Mouse (Mus musculus): ENCODE data around the gene Crim1. TPM values are rescaled to one million over a fixed set of nuclear protein-coding genes. Genes with fewer than 3 reads are reported as not detected.
"Not testable (repeated sequence)": the region's sequence is repeated elsewhere in the genome, so short reads cannot be mapped to it uniquely, and the experiment has no call there.

Gene Crim1
- polyA plus RNA-seq, 1 experiment from 2014 or later: 2.6 TPM

DNA sequence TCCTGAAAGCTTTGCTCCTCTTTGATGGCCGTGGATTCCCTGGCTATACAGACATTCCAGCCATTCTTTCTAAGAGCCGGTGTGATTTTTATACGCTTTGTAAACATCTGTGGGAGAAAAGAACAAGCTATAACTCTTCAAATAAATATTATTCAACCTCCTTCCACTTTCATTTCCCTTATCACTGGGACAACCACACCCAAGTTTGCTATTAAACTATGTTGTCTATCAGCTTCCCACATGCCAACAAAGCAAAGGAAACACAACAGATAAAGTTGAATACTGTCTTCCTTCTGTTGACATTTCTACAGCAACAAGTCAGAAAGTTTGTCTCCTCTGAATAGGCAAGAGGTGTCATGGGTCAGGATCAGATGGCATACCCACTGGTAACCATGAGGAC is 48.9 kb downstream of the Crim1 start:
- Histone ChIP-seq H3K4me1 (ENCODE audit: control insufficient read depth in 2 of 2, insufficient read depth in 2 of 2, low read length in 2 of 2) (peaks cover 9 to 26% of the 10 kb centered on the region in 2 experiments), H3K36me3 (ENCODE audit: control insufficient read depth, insufficient read depth, low read length) (no peaks in the 10 kb centered on the region), H3K9me3 (ENCODE audit: control insufficient read depth, low read length) (no peaks in the 10 kb centered on the region), H3K4me3 (ENCODE audit: control insufficient read depth in 1 of 2, insufficient read depth in 1 of 2, low read depth in 1 of 2, low read length in 2 of 2) (no peak overlapping the region), H3K27ac (replicated peaks in 1 of 2; ENCODE audit: control insufficient read depth in 1 of 2, insufficient read depth in 1 of 2, low read depth in 2 of 2, low read length in 2 of 2) (peak overlapping the region in 1 of 2 experiments; percentile 45; a peak in 1 of 4 replicates), H3K4me2 (ENCODE audit: low read length) (no peak overlapping the region), H3K27me3 (ENCODE audit: control insufficient read depth, insufficient read depth, low read length) (no peaks in the 10 kb centered on the region), H3K9ac (ENCODE audit: low read length) (no peak overlapping the region)
- no peak for ATAC-seq (ENCODE audit: insufficient number of reproducible peaks, insufficient read depth, low FRiP score, low read depth)
- 17% methylated on average over 3 of the region's 3 CpGs for WGBS

DNA sequence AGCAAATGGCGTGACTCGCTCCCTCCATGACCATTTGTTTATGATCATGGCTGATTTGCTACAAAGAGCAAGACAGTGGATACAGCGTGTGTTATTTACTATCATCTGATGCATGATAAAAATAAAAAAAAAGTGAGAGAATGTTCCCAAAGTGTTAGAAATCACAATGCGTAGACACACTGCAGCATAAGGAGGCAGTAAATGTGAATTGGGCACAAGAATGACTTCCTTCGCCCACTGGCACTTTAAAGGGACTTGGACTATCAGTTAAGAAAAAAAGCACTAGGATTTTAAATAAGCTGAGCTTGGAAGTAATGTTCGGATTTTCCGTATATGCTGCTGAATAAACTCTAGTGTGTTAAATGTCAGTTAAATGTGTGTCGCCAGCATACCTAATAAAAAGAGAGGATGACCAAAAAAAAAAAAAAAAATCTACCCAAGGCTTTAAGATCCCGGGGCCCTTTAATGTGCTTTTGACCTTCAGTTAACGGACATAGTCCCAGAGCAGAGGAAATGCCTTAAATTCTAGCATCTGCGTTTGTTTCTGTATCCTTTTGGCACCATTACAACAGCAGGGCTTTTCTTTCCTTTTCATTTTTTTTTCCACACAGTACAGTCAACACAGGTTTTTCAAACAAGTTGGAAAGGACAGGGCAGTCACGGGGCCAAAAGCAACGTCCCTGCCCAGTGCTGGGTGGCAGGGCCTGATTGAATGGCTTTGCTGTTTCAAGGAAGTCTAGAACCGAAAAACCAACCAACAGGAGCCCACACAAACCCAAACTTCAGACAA is 50.3 kb downstream of the Crim1 start:
- Histone ChIP-seq H3K27me3 (ENCODE audit: control insufficient read depth, insufficient read depth, low read length) (no peaks in the 10 kb centered on the region), H3K4me3 (ENCODE audit: control insufficient read depth in 1 of 2, insufficient read depth in 1 of 2, low read depth in 1 of 2, low read length in 2 of 2) (no peak overlapping the region), H3K36me3 (ENCODE audit: control insufficient read depth, insufficient read depth, low read length) (no peaks in the 10 kb centered on the region), H3K9ac (ENCODE audit: low read length) (no peak overlapping the region), H3K4me1 (ENCODE audit: control insufficient read depth in 2 of 2, insufficient read depth in 2 of 2, low read length in 2 of 2) (peaks cover 9 to 27% of the 10 kb centered on the region in 2 experiments), H3K27ac (replicated peaks in 1 of 2; ENCODE audit: control insufficient read depth in 1 of 2, insufficient read depth in 1 of 2, low read depth in 2 of 2, low read length in 2 of 2) (peak overlapping the region; percentile 46 to 62; a peak in 2 of 4 replicates), H3K9me3 (ENCODE audit: control insufficient read depth, low read length) (no peaks in the 10 kb centered on the region), H3K4me2 (ENCODE audit: low read length) (no peak overlapping the region)
- WGBS: 66% methylated on average over 14 of the region's 14 CpGs
- peak; percentile 71; the same call in 1 of the 2 replicates for ATAC-seq (ENCODE audit: insufficient number of reproducible peaks, insufficient read depth, low FRiP score, low read depth)

DNA sequence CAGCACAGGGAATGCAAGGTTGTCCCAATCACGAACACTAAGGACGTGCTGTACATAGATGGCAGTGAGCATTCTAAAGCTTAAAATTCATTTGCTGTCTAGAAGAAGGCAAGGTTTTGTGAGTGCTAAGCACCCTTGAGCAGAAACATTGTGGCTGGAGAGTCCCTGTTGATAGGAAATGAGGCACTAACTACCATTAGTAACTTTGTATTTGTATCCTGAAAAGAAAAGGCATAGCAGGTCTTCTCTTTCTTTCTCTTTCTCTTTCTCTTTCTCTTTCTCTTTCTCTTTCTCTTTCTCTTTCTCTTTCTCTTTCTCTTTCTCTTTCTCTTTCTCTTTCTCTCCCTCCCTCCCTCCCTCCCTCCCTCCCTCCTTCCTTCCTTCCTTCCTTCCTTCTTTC is 53.5 kb downstream of the Crim1 start:
- not testable (repeated sequence) for H3K27me3 ChIP-seq (ENCODE audit: control insufficient read depth, insufficient read depth, low read length); H3K9ac ChIP-seq (ENCODE audit: low read length); H3K4me2 ChIP-seq (ENCODE audit: low read length); H3K9me3 ChIP-seq (ENCODE audit: control insufficient read depth, low read length); H3K36me3 ChIP-seq (ENCODE audit: control insufficient read depth, insufficient read depth, low read length); ATAC-seq (ENCODE audit: insufficient number of reproducible peaks, insufficient read depth, low FRiP score, low read depth); H3K4me3 ChIP-seq (ENCODE audit: control insufficient read depth in 1 of 2, insufficient read depth in 1 of 2, low read depth in 1 of 2, low read length in 2 of 2); H3K27ac ChIP-seq (replicated peaks in 1 of 2; ENCODE audit: control insufficient read depth in 1 of 2, insufficient read depth in 1 of 2, low read depth in 2 of 2, low read length in 2 of 2)
- WGBS: 86% methylated on average over 2 of the region's 2 CpGs
- H3K4me1 ChIP-seq (ENCODE audit: control insufficient read depth in 2 of 2, insufficient read depth in 2 of 2, low read length in 2 of 2): peaks cover 2 to 14% of the 10 kb centered on the region in 2 experiments

DNA sequence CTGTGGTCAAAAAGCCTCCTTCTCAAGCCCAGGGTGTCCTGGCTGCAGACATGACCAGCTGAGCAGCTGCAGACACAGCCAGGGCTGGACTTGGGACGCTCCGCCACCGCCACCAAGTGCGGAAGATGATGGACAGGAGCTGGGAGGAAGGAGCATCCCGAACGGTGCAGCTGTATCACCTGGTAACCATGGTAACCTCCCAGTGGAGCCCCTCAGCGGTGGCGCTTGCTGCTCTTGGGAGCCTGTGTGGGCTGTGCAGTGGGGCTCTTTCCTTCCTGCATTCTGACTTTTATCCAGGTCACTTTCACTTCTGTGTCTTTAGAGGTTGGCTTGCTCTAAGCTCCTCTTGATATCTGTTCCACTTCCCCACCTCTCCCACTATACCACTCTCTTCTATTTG is 54.2 kb downstream of the Crim1 start:
- Histone ChIP-seq H3K4me3 (ENCODE audit: control insufficient read depth in 1 of 2, insufficient read depth in 1 of 2, low read depth in 1 of 2, low read length in 2 of 2) (no peak overlapping the region), H3K27me3 (ENCODE audit: control insufficient read depth, insufficient read depth, low read length) (no peaks in the 10 kb centered on the region), H3K9ac (ENCODE audit: low read length) (no peak overlapping the region), H3K4me2 (ENCODE audit: low read length) (no peak overlapping the region), H3K4me1 (ENCODE audit: control insufficient read depth in 2 of 2, insufficient read depth in 2 of 2, low read length in 2 of 2) (peaks cover 2 to 8% of the 10 kb centered on the region in 2 experiments; a peak in 3 of 4 replicates), H3K27ac (replicated peaks in 1 of 2; ENCODE audit: control insufficient read depth in 1 of 2, insufficient read depth in 1 of 2, low read depth in 2 of 2, low read length in 2 of 2) (no peak overlapping the region), H3K9me3 (ENCODE audit: control insufficient read depth, low read length) (no peaks in the 10 kb centered on the region), H3K36me3 (ENCODE audit: control insufficient read depth, insufficient read depth, low read length) (no peaks in the 10 kb centered on the region)
- no peak for ATAC-seq (ENCODE audit: insufficient number of reproducible peaks, insufficient read depth, low FRiP score, low read depth)
- 76% methylated on average over 8 of the region's 8 CpGs for WGBS

DNA sequence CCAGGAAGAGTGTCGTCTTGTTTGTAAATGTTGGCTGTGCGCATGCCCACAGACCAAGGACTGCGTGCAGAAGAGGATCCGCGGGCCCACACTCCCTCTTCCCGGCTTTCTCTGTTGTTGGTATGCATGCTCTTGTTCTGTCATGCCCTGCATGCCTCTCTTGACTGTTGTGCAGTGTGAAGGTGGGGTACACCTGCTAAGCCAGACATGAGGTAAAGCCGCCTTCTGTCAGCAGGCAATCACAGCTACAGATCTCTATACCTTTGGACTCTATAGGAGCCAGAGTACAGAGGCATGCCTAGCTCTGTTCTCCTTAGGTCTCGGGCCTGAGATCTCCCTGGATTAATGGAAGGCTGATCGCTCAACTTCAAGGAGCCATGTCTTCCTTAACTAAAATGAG is 55.7 kb downstream of the Crim1 start:
- Histone ChIP-seq H3K9ac (ENCODE audit: low read length) (no peak overlapping the region), H3K4me2 (ENCODE audit: low read length) (no peak overlapping the region), H3K36me3 (ENCODE audit: control insufficient read depth, insufficient read depth, low read length) (no peaks in the 10 kb centered on the region), H3K27me3 (ENCODE audit: control insufficient read depth, insufficient read depth, low read length) (no peaks in the 10 kb centered on the region), H3K27ac (replicated peaks in 1 of 2; ENCODE audit: control insufficient read depth in 1 of 2, insufficient read depth in 1 of 2, low read depth in 2 of 2, low read length in 2 of 2) (no peak overlapping the region), H3K4me3 (ENCODE audit: control insufficient read depth in 1 of 2, insufficient read depth in 1 of 2, low read depth in 1 of 2, low read length in 2 of 2) (no peak overlapping the region), H3K4me1 (ENCODE audit: control insufficient read depth in 2 of 2, insufficient read depth in 2 of 2, low read length in 2 of 2) (peaks cover 1 to 5% of the 10 kb centered on the region in 2 experiments; a peak in 3 of 4 replicates), H3K9me3 (ENCODE audit: control insufficient read depth, low read length) (no peaks in the 10 kb centered on the region)
- no peak for ATAC-seq (ENCODE audit: insufficient number of reproducible peaks, insufficient read depth, low FRiP score, low read depth)
- 84% methylated on average over 9 of the region's 9 CpGs for WGBS

DNA sequence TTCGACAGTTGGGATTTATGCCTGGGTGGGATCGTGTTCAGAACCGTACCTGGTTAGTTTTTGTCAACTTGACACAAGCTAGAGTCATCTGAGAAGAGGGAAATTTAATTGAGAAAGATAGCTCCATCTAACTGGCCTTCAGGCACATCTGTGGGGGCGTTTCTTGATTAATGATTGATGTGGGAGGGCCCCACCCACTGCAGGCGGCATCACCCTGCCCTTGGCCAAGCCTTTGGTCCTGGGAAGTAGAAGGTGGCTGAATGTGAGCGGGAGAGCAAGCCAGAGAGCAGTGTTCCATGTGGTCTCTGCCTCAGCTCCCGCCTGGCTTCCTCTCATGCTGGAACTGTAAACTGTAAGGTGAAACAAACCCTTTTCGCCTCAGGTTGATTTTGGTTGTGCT is 56.5 kb downstream of the Crim1 start:
- Histone ChIP-seq H3K4me2 (ENCODE audit: low read length) (no peak overlapping the region), H3K4me1 (ENCODE audit: control insufficient read depth in 2 of 2, insufficient read depth in 2 of 2, low read length in 2 of 2) (peaks cover 0 to 5% of the 10 kb centered on the region in 2 experiments; a peak in 1 of 4 replicates), H3K9me3 (ENCODE audit: control insufficient read depth, low read length) (no peaks in the 10 kb centered on the region), H3K27ac (replicated peaks in 1 of 2; ENCODE audit: control insufficient read depth in 1 of 2, insufficient read depth in 1 of 2, low read depth in 2 of 2, low read length in 2 of 2) (no peak overlapping the region), H3K4me3 (ENCODE audit: control insufficient read depth in 1 of 2, insufficient read depth in 1 of 2, low read depth in 1 of 2, low read length in 2 of 2) (no peak overlapping the region), H3K9ac (ENCODE audit: low read length) (no peak overlapping the region), H3K36me3 (ENCODE audit: control insufficient read depth, insufficient read depth, low read length) (no peaks in the 10 kb centered on the region), H3K27me3 (ENCODE audit: control insufficient read depth, insufficient read depth, low read length) (no peaks in the 10 kb centered on the region)
- ATAC-seq (ENCODE audit: insufficient number of reproducible peaks, insufficient read depth, low FRiP score, low read depth): no peak
- 87% methylated on average over 8 of the region's 8 CpGs for WGBS

DNA sequence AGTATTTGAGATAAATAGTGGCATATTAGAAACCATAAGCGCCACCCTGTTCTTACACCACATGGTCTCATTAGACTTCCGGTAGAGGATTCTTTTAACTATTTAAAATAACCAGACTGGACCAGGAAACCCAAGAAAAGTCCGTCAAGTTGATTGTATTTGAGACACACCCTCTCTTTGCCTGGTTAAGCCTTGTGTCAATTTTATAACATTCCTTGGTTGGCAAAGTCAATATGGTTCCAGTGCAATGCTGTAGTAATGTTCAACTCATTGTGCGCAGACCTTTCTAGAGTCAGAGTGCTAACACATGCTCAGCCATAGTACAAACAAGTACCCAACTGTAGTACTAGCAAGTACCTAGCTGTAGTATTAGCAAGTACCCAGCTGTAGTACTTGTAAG is 61.6 kb downstream of the Crim1 start:
- H3K9me3 ChIP-seq (ENCODE audit: control insufficient read depth, low read length): no peaks in the 10 kb centered on the region
- no peaks in the 10 kb centered on the region for H3K36me3 ChIP-seq (ENCODE audit: control insufficient read depth, insufficient read depth, low read length)
- WGBS: 95% methylated on average over 4 of the region's 4 CpGs
- H3K4me3 ChIP-seq (ENCODE audit: control insufficient read depth in 1 of 2, insufficient read depth in 1 of 2, low read depth in 1 of 2, low read length in 2 of 2): no peak overlapping the region
- no peak overlapping the region for H3K27ac ChIP-seq (replicated peaks in 1 of 2; ENCODE audit: control insufficient read depth in 1 of 2, insufficient read depth in 1 of 2, low read depth in 2 of 2, low read length in 2 of 2)
- no peak overlapping the region for H3K9ac ChIP-seq (ENCODE audit: low read length)
- ATAC-seq (ENCODE audit: insufficient number of reproducible peaks, insufficient read depth, low FRiP score, low read depth): no peak
- no peaks in the 10 kb centered on the region for H3K4me1 ChIP-seq (ENCODE audit: control insufficient read depth in 2 of 2, insufficient read depth in 2 of 2, low read length in 2 of 2)
- no peak overlapping the region for H3K4me2 ChIP-seq (ENCODE audit: low read length)
- no peaks in the 10 kb centered on the region for H3K27me3 ChIP-seq (ENCODE audit: control insufficient read depth, insufficient read depth, low read length)

DNA sequence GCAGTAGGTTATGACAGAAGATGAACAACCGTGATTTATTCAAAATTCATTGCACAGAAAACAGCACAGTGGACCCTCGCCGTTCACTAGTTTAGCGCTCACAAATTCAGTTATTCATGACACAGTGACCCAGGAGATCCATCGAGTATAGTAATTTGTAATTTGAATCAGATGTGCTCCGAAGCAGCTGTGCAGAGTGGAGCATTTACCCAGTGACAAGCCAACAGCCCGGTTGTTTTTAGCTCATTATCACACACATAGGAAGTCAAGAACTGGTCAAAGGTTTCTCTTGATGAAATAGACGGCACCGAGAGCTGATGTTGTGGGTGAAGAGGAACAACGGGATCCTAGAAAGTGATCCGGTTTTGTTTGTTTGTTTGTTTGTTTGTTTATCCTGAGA is 64.1 kb downstream of the Crim1 start:
- Histone ChIP-seq H3K4me1 (ENCODE audit: control insufficient read depth in 2 of 2, insufficient read depth in 2 of 2, low read length in 2 of 2) (no peaks in the 10 kb centered on the region), H3K9ac (ENCODE audit: low read length) (no peak overlapping the region), H3K27me3 (ENCODE audit: control insufficient read depth, insufficient read depth, low read length) (no peaks in the 10 kb centered on the region), H3K9me3 (ENCODE audit: control insufficient read depth, low read length) (no peaks in the 10 kb centered on the region), H3K36me3 (ENCODE audit: control insufficient read depth, insufficient read depth, low read length) (no peaks in the 10 kb centered on the region), H3K4me3 (ENCODE audit: control insufficient read depth in 1 of 2, insufficient read depth in 1 of 2, low read depth in 1 of 2, low read length in 2 of 2) (no peak overlapping the region), H3K27ac (replicated peaks in 1 of 2; ENCODE audit: control insufficient read depth in 1 of 2, insufficient read depth in 1 of 2, low read depth in 2 of 2, low read length in 2 of 2) (no peak overlapping the region), H3K4me2 (ENCODE audit: low read length) (no peak overlapping the region)
- no peak for ATAC-seq (ENCODE audit: insufficient number of reproducible peaks, insufficient read depth, low FRiP score, low read depth)
- 60% methylated on average over 11 of the region's 11 CpGs for WGBS
